In genomic region chr16:44277212-44277611, GRCm38 (mm10) we compare ENCODE assay signal across 24 mouse cellular contexts. TPM values are rescaled to one million over a fixed set of nuclear protein-coding genes. Genes with fewer than 3 reads are reported as not detected.
"Had no signal": no experiment of that assay in that cellular context is flagged by ENCODE, and none has a peak within 500 bp of the region (broad histone marks: within the 10 kb centered on the region; RNA-seq: fewer than 3 reads in every experiment).

No protein-coding gene starts in this region.

- H3K4me1 ChIP-seq: heart, embryonic 13.5 days; heart, embryonic 15.5 days; hindbrain, embryonic 10.5 days; hindbrain, embryonic 12.5 days; hindbrain, embryonic 15.5 days; limb, embryonic 10.5 days; limb, embryonic 12.5 days; liver, embryonic 13.5 days had no signal

- H3K27ac ChIP-seq: gastrocnemius, adult 2 months; heart, adult 2 months; heart, embryonic 13.5 days; heart, embryonic 15.5 days; hindbrain, embryonic 10.5 days; hindbrain, embryonic 12.5 days; hindbrain, embryonic 15.5 days; hindbrain, postnatal 0 days; layer of hippocampus, adult 2 months; limb, embryonic 10.5 days; limb, embryonic 12.5 days; liver, embryonic 13.5 days had no signal

- H3K4me3 ChIP-seq: gastrocnemius, adult 2 months; heart, adult 2 months; heart, embryonic 13.5 days; heart, embryonic 15.5 days; hindbrain, embryonic 10.5 days; hindbrain, embryonic 12.5 days; hindbrain, embryonic 15.5 days; layer of hippocampus, adult 2 months; limb, embryonic 10.5 days; limb, embryonic 12.5 days; liver, embryonic 13.5 days had no signal

- H3K36me3 ChIP-seq: heart, embryonic 13.5 days; heart, embryonic 15.5 days; hindbrain, embryonic 10.5 days; hindbrain, embryonic 12.5 days; hindbrain, embryonic 15.5 days; limb, embryonic 10.5 days; limb, embryonic 12.5 days; liver, embryonic 13.5 days had no signal

- DNase-seq: gastrocnemius, adult 2 months; gastrocnemius, postnatal 10 days; gastrocnemius, postnatal 25 days; heart, adult 2 months; heart, postnatal 4 days; kidney, adult 18-20 months; kidney, adult 8-10 months; kidney, postnatal 10 days; kidney, postnatal 25 days; kidney, postnatal 4 days; liver; liver, embryonic 13.5 days had no signal

- H3K9me3 ChIP-seq: heart, embryonic 13.5 days; heart, embryonic 15.5 days; hindbrain, embryonic 10.5 days; hindbrain, embryonic 12.5 days; hindbrain, embryonic 15.5 days; limb, embryonic 10.5 days; limb, embryonic 12.5 days; liver, embryonic 13.5 days had no signal

- H3K27me3 ChIP-seq: heart, embryonic 13.5 days; heart, embryonic 15.5 days; hindbrain, embryonic 12.5 days; hindbrain, embryonic 15.5 days; limb, embryonic 12.5 days; liver, embryonic 13.5 days had no signal

- ATAC-seq: hindbrain, postnatal 0 days; intestine, embryonic 16.5 days had no signal

- H3K4me2 ChIP-seq: heart, embryonic 11.5 days; heart, embryonic 13.5 days; heart, embryonic 15.5 days; hindbrain, embryonic 12.5 days; hindbrain, embryonic 15.5 days; limb, embryonic 12.5 days; liver, embryonic 11.5 days; liver, embryonic 13.5 days had no signal

- H3K9ac ChIP-seq: heart, embryonic 13.5 days; heart, embryonic 15.5 days; hindbrain, embryonic 12.5 days; hindbrain, embryonic 15.5 days; limb, embryonic 12.5 days; liver, embryonic 13.5 days had no signal

RNA-seq across cellular contexts. Expression of gene Sidt1, which starts 55.8 kb away (rescaled TPM):
- polyA plus RNA-seq: heart, embryonic 11.5 days; heart, embryonic 13.5 days; limb, embryonic 10.5 days; liver, embryonic 11.5 days had no signal
